Mouse (Mus musculus) common myeloid progenitor, adult 5-6 weeks (primary cell): Measurements from ENCODE around the gene Itgb3. TPM values are rescaled to one million over a fixed set of nuclear protein-coding genes. Genes with fewer than 3 reads are reported as not detected.

Experiments
- ATAC-seq: replicated peaks from 2 replicates; pipeline ENCODE4 v1.8.0; 2016; ENCODE audit warnings: low read depth, mild to moderate bottlenecking, moderate TSS enrichment, inconsistent platforms; ENCODE audit not compliant: poor library complexity, severe bottlenecking
- total RNA-seq: library from RNA; stranded (forward); fragments of 200-1000, 187-1606 nt; gene quantifications from 2 replicates; pipeline ENCODE4 v1.2.3, GENCODE M21; 2017

Gene Itgb3
- total RNA-seq, 1 experiment from 2014 or later = 15.8 TPM

DNA sequence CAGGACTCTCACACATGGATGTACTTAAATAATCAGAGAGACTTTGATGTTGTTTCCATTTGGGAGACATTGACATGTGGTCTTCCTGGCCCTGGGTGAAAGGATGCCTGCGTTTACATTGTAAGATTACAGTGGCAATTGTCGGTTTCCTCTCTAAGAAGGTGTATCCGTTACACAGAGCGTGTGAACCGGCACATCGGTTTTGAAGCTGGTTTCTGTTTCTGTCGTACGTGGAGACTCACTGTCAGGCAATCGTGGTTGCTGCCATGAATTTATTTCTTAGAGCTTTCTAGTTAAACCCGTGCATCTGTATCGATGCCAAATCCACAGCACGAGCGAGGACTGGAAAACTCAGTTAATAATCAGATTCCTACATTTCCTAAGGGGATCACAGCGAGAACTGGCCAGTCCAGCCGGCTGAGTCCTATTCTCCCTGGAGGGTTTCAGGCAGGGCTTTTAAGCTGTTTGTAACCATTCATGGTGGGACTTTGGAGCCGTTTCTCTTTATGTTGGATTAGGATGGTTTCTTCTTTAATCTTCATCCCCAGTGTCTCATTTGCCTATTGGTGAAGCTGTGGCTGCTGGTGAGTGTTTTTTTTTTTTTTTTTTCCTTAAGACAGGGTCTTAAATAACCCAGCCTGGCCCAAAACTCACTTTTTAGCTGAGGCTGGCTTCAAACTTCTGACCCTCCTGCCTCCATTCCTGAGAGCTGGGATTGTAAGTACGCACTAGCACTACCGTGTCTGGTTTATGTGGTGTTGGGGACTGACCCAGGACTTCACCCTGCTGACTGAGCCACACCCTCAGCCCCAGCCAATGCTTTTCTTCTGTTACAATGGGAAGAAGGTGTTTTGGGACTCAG, 26.1 kb upstream of the Itgb3 start:
- peak; percentile 72 for ATAC-seq

DNA sequence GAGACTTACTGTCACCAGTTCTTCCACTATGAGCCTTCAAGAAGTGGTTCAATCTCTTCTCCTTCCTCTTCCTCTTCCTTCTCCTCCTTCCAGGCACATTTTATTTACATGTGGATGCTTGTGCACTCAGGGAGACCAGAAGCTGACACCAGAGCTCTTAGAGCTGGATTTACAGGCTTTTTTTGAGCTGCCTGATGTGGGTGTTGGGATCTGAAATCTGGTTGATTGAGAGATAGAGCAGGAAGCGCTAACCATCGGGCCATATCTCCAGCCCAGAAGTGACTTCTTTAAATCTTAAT, 25.5 kb upstream of the Itgb3 start:
- no peak for ATAC-seq

GRCm38 (mm10) chr11:104582630-104583364, 25.0 kb upstream of the Itgb3 start:
- peak; percentile 67 for ATAC-seq

DNA sequence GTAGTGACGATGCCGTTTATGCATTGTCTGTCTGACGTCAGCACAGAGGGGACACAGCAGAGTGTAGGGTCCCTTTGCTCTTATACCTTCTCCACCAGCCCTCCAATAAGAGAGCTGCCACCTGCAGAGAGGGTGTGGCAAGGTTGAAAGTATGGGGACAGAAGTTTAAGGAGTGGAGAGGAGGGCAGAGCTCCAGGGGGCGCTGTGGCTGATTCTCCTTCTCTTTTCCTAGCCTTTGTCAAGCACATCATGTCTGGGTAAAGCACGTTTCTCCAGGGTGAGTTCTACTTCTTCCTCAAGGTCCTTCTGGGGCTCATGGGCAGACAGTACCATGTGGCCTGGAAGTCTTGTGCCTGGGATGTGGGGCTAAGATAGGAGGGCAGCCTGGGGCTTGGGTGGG, 22.3 kb upstream of the Itgb3 start:
- no peak for ATAC-seq

- no peak for ATAC-seq
Measured at GRCm38 (mm10) chr11:104587904-104588303, 19.9 kb upstream of the Itgb3 start.

GRCm38 (mm10) chr11:104588513-104588912, 19.3 kb upstream of the Itgb3 start:
- ATAC-seq = no peak

- ATAC-seq = no peak
Measured at GRCm38 (mm10) chr11:104589570-104589969, 18.2 kb upstream of the Itgb3 start.

GRCm38 (mm10) chr11:104590148-104590547, 17.7 kb upstream of the Itgb3 start:
- ATAC-seq = peak; percentile 99

DNA sequence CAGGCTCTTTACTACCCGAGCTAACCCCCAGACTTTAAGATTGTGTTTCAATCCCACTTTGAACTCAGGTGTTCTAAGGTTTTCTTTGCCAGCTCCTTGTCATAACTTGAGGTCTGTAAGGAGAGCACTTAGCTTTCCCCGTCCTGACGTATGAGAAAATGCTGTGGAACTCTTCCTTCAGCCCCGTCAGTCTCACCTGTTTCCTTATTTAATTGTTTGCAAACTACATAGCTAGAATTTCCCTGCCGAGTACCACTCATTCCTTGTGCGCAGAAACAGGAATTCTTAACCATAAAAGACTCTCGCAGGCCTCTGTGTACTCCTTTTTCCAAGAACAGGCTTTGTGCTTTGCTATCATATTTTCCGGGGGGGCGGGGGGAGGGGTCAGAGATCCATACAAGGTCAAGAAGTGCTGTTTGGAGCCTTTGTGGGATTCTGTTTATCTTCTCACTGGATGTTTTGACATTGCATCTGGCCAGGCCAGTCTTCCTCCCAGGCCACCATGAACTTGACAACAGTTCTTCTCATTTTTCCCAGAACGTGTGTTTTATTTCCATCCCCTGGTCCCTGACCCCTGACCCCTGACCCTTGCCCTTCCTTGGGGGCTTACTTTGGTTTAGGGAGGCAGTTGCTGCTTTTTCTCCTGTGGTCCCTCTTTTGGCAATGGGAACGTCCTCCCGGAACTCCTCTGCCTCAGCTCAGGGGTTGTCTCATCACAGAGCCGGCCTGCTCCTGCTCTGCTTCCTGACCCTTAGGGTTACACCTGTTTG, 15.5 kb upstream of the Itgb3 start:
- no peak for ATAC-seq

DNA sequence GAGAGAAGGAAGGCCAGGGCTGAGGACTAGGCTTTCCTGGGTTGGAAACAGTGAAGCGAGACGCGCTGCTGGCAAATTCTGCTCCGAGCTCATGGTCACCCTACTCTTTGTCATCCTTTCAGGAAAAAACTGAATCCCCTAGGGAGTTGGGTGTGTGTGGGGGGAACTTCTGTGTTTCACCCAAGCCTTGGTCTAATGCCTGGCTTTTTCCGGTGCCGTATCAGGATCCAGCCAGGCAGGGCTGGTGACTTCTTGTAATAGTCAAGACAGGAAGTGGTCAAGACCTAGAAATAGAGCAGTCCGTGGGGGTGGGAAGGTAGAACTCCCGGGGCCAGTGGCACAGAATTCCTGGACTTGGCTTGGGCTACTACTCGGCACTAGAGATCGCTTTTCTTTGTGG, 11.4 kb upstream of the Itgb3 start:
- peak; percentile 70 for ATAC-seq

GRCm38 (mm10) chr11:104599265-104599945, 8.4 kb upstream of the Itgb3 start:
- peak; percentile 50 for ATAC-seq

DNA sequence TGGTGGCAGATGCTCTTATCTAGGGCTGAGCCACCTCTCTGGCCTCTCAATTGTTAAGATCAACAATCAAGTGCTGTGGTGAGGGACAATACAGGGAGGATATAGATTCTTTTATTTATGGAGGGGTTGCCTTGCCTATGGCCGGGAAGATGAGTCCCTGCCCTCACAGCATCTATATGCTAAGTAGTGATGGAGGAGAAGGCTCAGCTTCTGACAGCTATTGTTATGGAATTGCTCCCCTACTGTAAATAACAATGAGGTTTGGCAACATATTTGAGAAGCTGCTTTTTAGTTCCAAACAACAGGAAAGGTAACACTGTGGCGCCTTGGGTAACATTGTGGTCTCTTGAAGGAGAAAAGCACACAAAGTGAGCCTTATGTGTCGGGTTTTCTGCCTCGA, 7.1 kb upstream of the Itgb3 start:
- no peak for ATAC-seq

- ATAC-seq = no peak
Measured at GRCm38 (mm10) chr11:104604192-104604591, 3.6 kb upstream of the Itgb3 start.

GRCm38 (mm10) chr11:104608249-104608920, 585 bp downstream of the Itgb3 start:
- no peak for ATAC-seq

DNA sequence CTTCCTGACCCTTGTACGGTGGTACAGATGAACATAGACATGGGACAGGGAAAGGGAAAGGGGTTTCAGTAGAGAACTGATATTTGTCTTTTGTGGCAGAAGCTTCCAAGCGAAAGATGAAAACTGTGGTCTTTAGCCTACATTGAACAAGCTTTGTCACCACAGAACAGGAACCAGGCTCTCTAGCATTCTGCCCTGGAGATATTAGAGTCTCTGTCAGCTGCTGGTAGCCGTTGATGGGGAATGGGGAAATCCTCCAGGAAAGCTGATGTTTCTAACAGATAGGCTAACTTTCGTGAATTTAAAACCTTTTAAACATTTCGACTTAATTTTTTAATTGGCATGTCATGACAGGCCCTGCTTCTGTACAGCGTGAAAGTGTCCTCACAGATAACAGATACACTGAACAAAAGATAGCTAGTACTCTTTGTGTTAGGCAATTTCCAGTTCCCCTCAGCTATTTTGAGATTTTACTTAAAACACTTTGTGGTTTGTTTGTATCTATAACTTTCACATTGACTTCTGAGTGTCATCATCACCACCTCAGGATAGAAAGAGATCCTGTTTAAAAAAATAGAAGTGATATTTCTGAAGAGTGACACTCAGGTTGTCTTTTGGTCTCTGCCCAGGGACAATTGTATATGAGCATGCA, 1.4 kb downstream of the Itgb3 start:
- ATAC-seq = peak; percentile 33

- no peak for ATAC-seq
Measured at GRCm38 (mm10) chr11:104609733-104610132, 1.9 kb downstream of the Itgb3 start.

- peak; percentile 43 for ATAC-seq
Measured at GRCm38 (mm10) chr11:104611579-104612151, 3.9 kb downstream of the Itgb3 start.

- peak; percentile 8; the same call in 1 of the 2 replicates for ATAC-seq
Measured at GRCm38 (mm10) chr11:104613551-104613950, 5.8 kb downstream of the Itgb3 start.

DNA sequence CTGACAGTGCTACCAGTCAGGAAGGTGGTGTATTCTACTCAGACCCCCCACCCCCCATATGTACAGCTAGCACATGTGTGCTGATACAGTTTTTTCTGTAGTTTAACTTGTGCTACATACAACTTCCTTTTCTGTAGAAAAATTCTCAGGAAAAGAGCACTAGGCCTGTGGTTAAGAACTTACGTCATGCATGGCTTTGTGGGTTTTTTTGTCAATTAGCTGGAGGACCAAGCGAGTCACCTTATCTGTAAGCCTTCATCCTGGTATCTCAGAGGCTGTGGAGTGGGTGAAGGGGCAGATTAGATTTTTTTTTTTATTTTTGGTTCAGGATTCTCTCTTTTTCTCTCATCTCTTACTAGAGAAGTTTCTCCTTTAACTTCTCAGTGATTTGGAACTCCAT, 6.3 kb downstream of the Itgb3 start:
- ATAC-seq = peak; percentile 45
